Mouse (Mus musculus): ENCODE measurements around the gene Tiam1. TPM values are rescaled to one million over a fixed set of nuclear protein-coding genes. Genes with fewer than 3 reads are reported as not detected.

Tiam1 gene
- polyA plus RNA-seq, 1 experiment from 2014 or later = 10.7 TPM

DNA sequence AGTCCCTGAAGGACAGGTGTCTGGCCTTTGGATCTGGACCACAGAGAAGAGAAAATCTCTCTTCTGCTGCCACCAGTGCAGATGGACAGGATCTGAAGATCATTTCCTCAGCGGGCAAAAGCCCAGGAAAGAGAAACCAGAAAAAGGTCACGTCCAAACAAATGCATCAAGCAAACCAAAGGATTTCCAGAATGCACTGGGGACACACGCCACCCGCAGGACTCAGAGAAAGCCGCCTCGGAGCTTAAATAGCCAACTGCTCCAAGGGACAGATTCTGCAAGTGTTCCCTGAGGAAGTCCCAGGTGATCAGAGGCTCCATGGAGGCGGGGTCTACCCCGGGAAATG, 119.9 kb downstream of the Tiam1 start:
- WGBS = 82% methylated on average over 8 of the region's 8 CpGs
- Histone ChIP-seq H3K4me2 (no peak overlapping the region), H3K4me3 (no peak overlapping the region), H3K9ac (no peak overlapping the region), H3K27ac (replicated peaks) (no peak overlapping the region), H3K4me1 (0 out of 2 replicates have a peak, but pooled peaks cover 9% of the 10 kb centered on the region), H3K36me3 (no peaks in the 10 kb centered on the region), H3K27me3 (replicated peaks) (no peaks in the 10 kb centered on the region), H3K9me3 (no peaks in the 10 kb centered on the region)
- no peak for ATAC-seq (ENCODE audit: extremely low read depth, insufficient number of reproducible peaks, low FRiP score, low TSS enrichment)

DNA sequence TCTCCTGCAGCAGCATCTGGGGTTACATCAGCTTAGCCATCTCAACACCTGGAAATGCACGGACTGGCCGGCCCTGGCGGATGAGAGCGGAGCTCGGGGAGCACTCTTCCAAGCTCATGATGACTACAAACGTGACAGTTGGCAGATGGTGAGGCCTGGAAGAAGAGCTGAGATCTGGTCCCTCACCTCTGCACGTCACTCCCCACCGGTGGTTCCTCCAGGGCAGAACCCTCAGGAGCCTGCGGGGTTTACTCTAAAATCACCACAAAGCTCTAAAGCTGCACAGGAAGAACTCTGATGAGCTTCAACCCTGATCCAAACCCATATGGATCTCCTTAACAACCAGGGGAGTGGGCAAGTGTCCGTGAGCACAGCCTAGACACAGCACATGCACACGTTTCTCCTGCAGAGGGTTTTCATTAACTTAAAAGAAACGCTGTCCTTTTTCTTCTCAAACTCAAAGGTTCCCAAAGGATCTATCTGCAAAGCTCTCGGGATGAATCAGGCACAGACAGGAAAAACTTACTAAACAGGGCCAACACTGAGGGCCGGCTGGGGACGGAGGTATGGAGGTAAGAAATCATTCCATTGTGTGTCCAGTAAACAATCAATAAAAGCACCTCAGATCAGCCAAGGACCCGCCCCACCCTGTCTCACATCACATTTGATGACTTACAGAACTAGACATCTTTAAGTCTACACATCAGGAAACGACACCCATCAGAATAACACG, 120.5 kb downstream of the Tiam1 start:
- Histone ChIP-seq H3K27ac (replicated peaks) (no peak overlapping the region), H3K9ac (no peak overlapping the region), H3K4me2 (no peak overlapping the region), H3K4me1 (peaks cover 13% of the 10 kb centered on the region), H3K27me3 (replicated peaks) (no peaks in the 10 kb centered on the region), H3K4me3 (no peak overlapping the region), H3K9me3 (no peaks in the 10 kb centered on the region), H3K36me3 (no peaks in the 10 kb centered on the region)
- no peak for ATAC-seq (ENCODE audit: extremely low read depth, insufficient number of reproducible peaks, low FRiP score, low TSS enrichment)
- WGBS = 76% methylated on average over 18 of the region's 18 CpGs

DNA sequence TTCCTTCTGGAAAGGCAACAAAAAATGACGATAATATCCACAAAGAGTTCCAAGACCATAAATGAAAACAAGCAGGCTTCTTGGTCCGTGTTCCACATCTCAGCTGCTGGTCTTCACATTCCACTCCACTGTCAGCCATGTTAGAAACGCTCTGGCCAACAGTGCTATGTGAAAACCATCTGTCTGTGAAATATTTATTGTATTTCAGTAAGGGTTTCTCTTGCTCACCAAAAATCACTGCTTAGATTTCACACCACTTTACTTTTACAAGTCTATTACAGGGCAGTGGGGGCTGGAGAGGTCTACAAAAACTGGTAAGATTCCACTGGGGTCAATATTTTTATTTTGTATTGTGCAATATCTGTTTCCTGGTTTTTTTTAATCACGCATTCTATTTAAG, 127.5 kb downstream of the Tiam1 start:
- Histone ChIP-seq H3K4me3 (no peak overlapping the region), H3K27me3 (replicated peaks) (no peaks in the 10 kb centered on the region), H3K36me3 (no peaks in the 10 kb centered on the region), H3K4me2 (no peak overlapping the region), H3K4me1 (peaks cover 32% of the 10 kb centered on the region), H3K27ac (replicated peaks) (no peak overlapping the region), H3K9ac (no peak overlapping the region), H3K9me3 (no peaks in the 10 kb centered on the region)
- 57% methylated on average over 4 of the region's 4 CpGs for whole genome bisulfite sequencing
- no peak for ATAC-seq (ENCODE audit: extremely low read depth, insufficient number of reproducible peaks, low FRiP score, low TSS enrichment)

DNA sequence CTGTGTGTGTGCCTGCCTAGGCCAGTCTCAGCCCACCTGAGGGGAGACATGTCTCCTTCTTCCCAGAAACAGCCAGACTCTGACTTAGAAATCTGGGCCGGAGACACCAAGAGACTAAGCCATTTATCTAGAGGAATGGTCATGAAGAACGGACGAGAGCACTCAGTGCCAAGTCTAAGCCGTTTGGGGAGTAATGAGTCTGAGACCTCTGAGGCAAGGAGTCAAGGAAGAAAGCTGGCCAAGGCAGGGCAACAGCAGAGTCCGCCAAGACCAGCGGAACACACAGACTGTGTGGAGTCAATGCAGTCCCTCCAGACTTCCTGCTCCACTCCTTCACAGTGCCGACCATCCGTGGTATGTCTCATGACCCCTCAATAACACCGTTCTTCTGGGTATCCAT, 129.0 kb downstream of the Tiam1 start:
- H3K4me1 ChIP-seq = peaks cover 32% of the 10 kb centered on the region
- ATAC-seq (ENCODE audit: extremely low read depth, insufficient number of reproducible peaks, low FRiP score, low TSS enrichment) = no peak
- no peak overlapping the region for H3K9ac ChIP-seq
- H3K4me2 ChIP-seq = no peak overlapping the region
- H3K27ac ChIP-seq (replicated peaks) = no peak overlapping the region
- no peaks in the 10 kb centered on the region for H3K27me3 ChIP-seq (replicated peaks)
- 62% methylated on average over 9 of the region's 9 CpGs for WGBS
- no peak overlapping the region for H3K4me3 ChIP-seq
- H3K9me3 ChIP-seq = no peaks in the 10 kb centered on the region
- H3K36me3 ChIP-seq = no peaks in the 10 kb centered on the region

DNA sequence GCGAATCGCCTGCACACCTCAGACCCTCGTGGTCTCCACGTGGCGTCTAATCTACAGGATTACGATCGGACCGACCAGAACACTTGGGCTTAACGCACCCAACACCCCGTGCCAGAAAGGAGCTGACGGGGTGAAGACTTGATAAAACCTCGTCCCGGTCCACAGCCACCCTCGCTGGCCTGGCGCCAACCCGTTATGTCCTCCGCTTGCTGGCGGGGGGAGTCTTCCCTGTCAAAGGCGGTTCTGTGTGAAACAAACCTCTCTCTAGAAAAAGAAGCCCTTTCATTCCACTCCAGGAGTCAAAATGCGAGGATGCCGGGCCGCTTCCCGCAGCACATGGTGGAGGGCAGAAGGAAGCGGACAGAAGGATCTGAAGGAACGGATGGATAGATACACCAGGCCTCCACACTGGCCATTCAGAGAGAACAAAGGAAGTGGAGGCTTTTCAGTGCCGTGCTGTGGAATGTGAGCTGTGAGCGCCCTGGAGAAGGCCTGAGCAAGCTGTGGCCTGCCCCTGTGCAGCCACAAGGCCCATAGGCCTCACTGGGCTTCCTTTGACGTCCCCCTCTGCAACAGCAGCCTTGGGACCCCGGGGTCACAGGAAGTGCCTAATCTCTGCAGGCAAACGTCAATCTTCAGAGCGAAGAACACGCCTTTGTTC, 131.9 kb downstream of the Tiam1 start:
- no peaks in the 10 kb centered on the region for H3K27me3 ChIP-seq (replicated peaks)
- no peaks in the 10 kb centered on the region for H3K36me3 ChIP-seq
- H3K4me3 ChIP-seq = no peak overlapping the region
- WGBS = 67% methylated on average over 32 of the region's 32 CpGs
- H3K9ac ChIP-seq = 0 out of 2 replicates have a peak overlapping the region, but pooled peaks have one; percentile 2
- peaks cover 23% of the 10 kb centered on the region for H3K4me1 ChIP-seq
- no peaks in the 10 kb centered on the region for H3K9me3 ChIP-seq
- H3K4me2 ChIP-seq = no peak overlapping the region
- peak overlapping the region; percentile 54 for H3K27ac ChIP-seq (replicated peaks)
- ATAC-seq (ENCODE audit: extremely low read depth, insufficient number of reproducible peaks, low FRiP score, low TSS enrichment) = no peak

DNA sequence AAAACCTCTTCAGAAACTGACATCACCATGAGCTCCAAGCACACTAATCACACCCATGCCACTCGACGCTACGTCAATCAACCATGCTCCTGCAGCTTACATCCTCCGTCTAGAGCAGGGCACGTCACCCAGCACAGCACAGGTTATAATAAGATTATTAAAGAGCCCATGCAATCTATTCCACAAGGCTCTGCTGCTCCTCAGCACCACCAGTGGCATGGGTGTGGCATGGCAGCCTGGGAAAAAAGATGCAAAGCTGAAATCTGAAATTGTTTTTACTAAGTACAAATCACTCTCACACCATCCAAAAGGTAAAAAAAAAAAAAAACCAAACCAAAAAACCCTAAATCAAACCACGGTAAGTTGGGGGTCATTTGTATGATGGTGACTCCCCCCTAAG, 135.1 kb downstream of the Tiam1 start:
- WGBS = 73% methylated on average over 6 of the region's 6 CpGs
- Histone ChIP-seq H3K4me1 (peaks cover 10% of the 10 kb centered on the region; the same call in 1 of the 2 replicates), H3K36me3 (no peaks in the 10 kb centered on the region), H3K27me3 (replicated peaks) (no peaks in the 10 kb centered on the region), H3K9me3 (no peaks in the 10 kb centered on the region), H3K27ac (replicated peaks) (no peak overlapping the region), H3K4me3 (no peak overlapping the region), H3K9ac (no peak overlapping the region), H3K4me2 (no peak overlapping the region)
- ATAC-seq (ENCODE audit: extremely low read depth, insufficient number of reproducible peaks, low FRiP score, low TSS enrichment) = no peak

DNA sequence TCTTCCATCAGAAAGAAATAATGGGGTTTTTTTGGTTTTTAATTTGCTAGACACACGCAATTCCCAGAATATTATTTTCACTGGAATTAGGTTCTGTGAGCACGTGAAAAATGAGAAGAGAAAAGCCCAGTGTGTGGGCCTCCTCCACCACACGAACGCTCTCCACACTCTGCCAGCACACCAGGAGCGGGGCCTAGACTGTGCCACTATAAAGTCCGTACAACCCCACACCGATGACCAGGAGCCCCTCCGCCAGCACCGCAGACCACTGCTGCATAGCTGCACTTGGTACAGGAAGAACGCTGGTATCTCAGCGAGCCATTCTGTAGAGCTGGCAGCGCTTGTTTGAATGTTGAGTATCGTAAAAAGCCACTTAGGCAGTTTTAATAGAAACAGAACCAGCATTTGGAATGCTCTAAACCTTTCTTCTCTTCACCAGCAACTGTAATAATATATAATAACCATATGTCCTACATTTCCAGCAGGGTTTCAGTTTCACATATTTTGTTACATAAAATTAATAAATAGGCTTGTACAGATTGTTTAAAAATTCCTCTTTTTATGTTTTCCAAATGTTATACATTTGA, 136.1 kb downstream of the Tiam1 start:
- no peaks in the 10 kb centered on the region for H3K9me3 ChIP-seq
- no peaks in the 10 kb centered on the region for H3K27me3 ChIP-seq (replicated peaks)
- ATAC-seq (ENCODE audit: extremely low read depth, insufficient number of reproducible peaks, low FRiP score, low TSS enrichment) = no peak
- H3K4me1 ChIP-seq = peaks cover 8% of the 10 kb centered on the region; the same call in 1 of the 2 replicates
- H3K36me3 ChIP-seq = no peaks in the 10 kb centered on the region
- H3K27ac ChIP-seq (replicated peaks) = no peak overlapping the region
- no peak overlapping the region for H3K9ac ChIP-seq
- H3K4me3 ChIP-seq = no peak overlapping the region
- no peak overlapping the region for H3K4me2 ChIP-seq
- WGBS = 91% methylated on average over 13 of the region's 13 CpGs

DNA sequence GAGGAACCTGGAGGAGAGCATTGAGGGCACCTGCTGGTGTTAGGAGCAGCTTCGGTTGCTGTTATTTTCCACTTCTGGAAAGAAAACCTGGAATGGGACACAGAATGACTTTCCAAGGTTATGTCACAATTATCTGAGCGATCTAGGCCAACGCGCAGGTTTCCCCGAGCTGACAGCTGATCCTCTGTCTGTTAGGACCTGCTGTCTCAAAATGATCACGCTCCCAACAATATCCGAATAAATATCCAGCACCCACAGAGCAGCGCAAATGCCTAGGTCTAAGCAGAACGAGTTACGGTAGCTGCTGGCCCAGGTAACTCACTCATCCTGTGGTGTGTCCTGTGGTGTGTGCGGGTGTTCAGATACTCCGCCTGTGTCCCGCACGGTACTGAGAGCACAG, 140.0 kb downstream of the Tiam1 start:
- Histone ChIP-seq H3K9me3 (no peaks in the 10 kb centered on the region; the same call in 1 of the 2 replicates), H3K36me3 (no peaks in the 10 kb centered on the region), H3K27ac (replicated peaks) (no peak overlapping the region), H3K4me3 (no peak overlapping the region), H3K9ac (no peak overlapping the region), H3K4me2 (no peak overlapping the region), H3K4me1 (no peaks in the 10 kb centered on the region), H3K27me3 (replicated peaks) (no peaks in the 10 kb centered on the region)
- 93% methylated on average over 14 of the region's 14 CpGs for WGBS
- ATAC-seq (ENCODE audit: extremely low read depth, insufficient number of reproducible peaks, low FRiP score, low TSS enrichment) = no peak

DNA sequence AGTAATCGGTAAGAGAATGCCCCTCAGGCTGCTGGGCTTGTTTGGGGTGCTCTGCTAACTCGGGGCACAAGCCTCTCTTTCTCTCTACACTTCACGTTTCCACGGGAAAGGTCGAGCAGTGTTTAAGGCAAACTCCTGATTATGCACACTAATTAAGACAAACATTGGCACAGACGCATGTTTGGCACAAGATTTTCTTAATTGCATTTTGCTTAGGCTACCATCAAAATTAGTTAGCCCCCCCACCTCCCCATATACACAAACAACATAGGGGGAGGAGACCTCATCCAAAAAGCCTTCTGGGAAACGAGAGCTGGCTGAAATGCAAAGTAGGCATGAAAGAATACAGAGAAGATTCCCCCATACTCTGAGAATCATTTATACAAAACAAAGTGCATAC, 148.4 kb downstream of the Tiam1 start:
- no peak overlapping the region for H3K4me3 ChIP-seq
- 84% methylated on average over 7 of the region's 7 CpGs for WGBS
- H3K4me1 ChIP-seq = peaks cover 41% of the 10 kb centered on the region
- H3K27ac ChIP-seq (replicated peaks) = no peak overlapping the region
- no peaks in the 10 kb centered on the region for H3K27me3 ChIP-seq (replicated peaks)
- H3K4me2 ChIP-seq = no peak overlapping the region
- H3K36me3 ChIP-seq = peaks cover 2% of the 10 kb centered on the region; the same call in 1 of the 2 replicates
- H3K9ac ChIP-seq = no peak overlapping the region
- no peak for ATAC-seq (ENCODE audit: extremely low read depth, insufficient number of reproducible peaks, low FRiP score, low TSS enrichment)
- peaks cover 4% of the 10 kb centered on the region; the same call in 1 of the 2 replicates for H3K9me3 ChIP-seq

- Histone ChIP-seq H3K4me2 (no peak overlapping the region), H3K9me3 (0 out of 2 replicates have a peak, but pooled peaks cover 4% of the 10 kb centered on the region), H3K9ac (0 out of 2 replicates have a peak overlapping the region, but pooled peaks have one; percentile 28), H3K27me3 (replicated peaks) (no peaks in the 10 kb centered on the region), H3K36me3 (peaks cover 2% of the 10 kb centered on the region; the same call in 1 of the 2 replicates), H3K27ac (replicated peaks) (no peak overlapping the region), H3K4me3 (no peak overlapping the region), H3K4me1 (peaks cover 45% of the 10 kb centered on the region)
- ATAC-seq (ENCODE audit: extremely low read depth, insufficient number of reproducible peaks, low FRiP score, low TSS enrichment) = no peak
- WGBS = 66% methylated on average over 17 of the region's 17 CpGs
Observed at GRCm38 (mm10) chr16:89993991-89994825, 149.4 kb downstream of the Tiam1 start.

DNA sequence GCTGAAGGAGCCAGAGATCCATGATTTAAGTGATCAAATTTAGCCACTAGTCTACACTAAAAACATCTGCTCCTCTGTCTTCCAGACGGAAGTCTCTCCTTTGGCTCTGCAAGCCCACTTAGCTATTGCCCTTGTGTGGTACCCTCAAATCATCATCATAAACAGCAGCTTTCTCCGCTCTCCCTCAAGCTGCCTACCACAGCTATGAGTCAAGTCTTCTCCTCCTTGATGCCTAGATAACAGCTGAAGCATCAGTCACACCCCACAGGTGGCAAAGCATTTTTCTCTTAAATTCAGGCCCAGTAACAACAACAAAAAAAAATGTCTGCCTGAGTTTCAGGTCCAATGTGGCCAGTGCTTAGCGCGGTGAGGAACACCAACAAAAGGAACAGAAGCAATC, 150.1 kb downstream of the Tiam1 start:
- Histone ChIP-seq H3K4me3 (no peak overlapping the region), H3K36me3 (peaks cover 2% of the 10 kb centered on the region; the same call in 1 of the 2 replicates), H3K4me2 (no peak overlapping the region), H3K9me3 (0 out of 2 replicates have a peak, but pooled peaks cover 4% of the 10 kb centered on the region), H3K9ac (no peak overlapping the region), H3K4me1 (peaks cover 45% of the 10 kb centered on the region), H3K27me3 (replicated peaks) (no peaks in the 10 kb centered on the region), H3K27ac (replicated peaks) (no peak overlapping the region)
- ATAC-seq (ENCODE audit: extremely low read depth, insufficient number of reproducible peaks, low FRiP score, low TSS enrichment) = no peak
- WGBS = 91% methylated on average over 4 of the region's 4 CpGs
